Mouse (Mus musculus) cerebellum, adult 2 months (tissue): ENCODE measurements around the gene Olfr507. TPM values are rescaled to one million over a fixed set of nuclear protein-coding genes. Genes with fewer than 3 reads are reported as not detected.

ENCODE experiments used
- DNase-seq, 2 experiments: peaks; one replicate each; pipeline ENCODE4 v3.0.0; 2021
- H3K27ac ChIP-seq: fragments of 200-500 bp; 2 replicates; pipeline ENCODE4 v1.5.1; 2012; ENCODE audit warnings: low read length, control low read depth, inconsistent platforms; ENCODE audit not compliant: insufficient read depth
- H3K27me3 ChIP-seq: fragments of 200-500 bp; 2 replicates; pipeline ENCODE4 v1.6.1; 2012; ENCODE audit warnings: inconsistent platforms, mild to moderate bottlenecking, low read length, moderate library complexity; ENCODE audit not compliant: control insufficient read depth, insufficient read depth
- H3K4me1 ChIP-seq: fragments of 200-500 bp; 2 replicates; pipeline ENCODE4 v1.6.1; 2011; ENCODE audit warnings: low read length; ENCODE audit not compliant: control insufficient read depth, insufficient read depth
- H3K4me3 ChIP-seq: fragments of 200-500 bp; replicated peaks from 2 replicates; pipeline ENCODE3; 2011; ENCODE audit warnings: mild to moderate bottlenecking, low read depth, low read length, control low read depth; ENCODE audit not compliant: insufficient read depth
- CTCF ChIP-seq: fragments of 200-500 bp; IDR thresholded peaks from 2 replicates; pipeline ENCODE4 v1.5.1; 2011; ENCODE audit warnings: low read depth, mild to moderate bottlenecking, control low read depth, low read length, moderate library complexity, borderline replicate concordance; ENCODE audit not compliant: insufficient read depth
- POLR2A ChIP-seq: fragments of 200-500 bp; IDR thresholded peaks from 2 replicates; pipeline ENCODE4 v1.6.1; 2011; ENCODE audit warnings: low read length, control low read depth, borderline replicate concordance; ENCODE audit not compliant: insufficient read depth
- WGBS: fragments of 180-500 bp; shearing (Covaris S2); methylation state at CpG from one replicate; pipeline ENCODE4 v1.1.7; 2018; 5-methylcytosine and 5-hydroxymethylcytosine counted together
- polyA plus RNA-seq: library from polyadenylated mRNA; depleted of rRNA; stranded (reverse); fragments of >200 nt; gene quantifications from 2 replicates; pipeline ENCODE4 v1.2.3, GENCODE M21; 2012; rRNA removed

The Olfr507 gene
- polyA plus RNA-seq, 1 experiment, result not detected

DNA sequence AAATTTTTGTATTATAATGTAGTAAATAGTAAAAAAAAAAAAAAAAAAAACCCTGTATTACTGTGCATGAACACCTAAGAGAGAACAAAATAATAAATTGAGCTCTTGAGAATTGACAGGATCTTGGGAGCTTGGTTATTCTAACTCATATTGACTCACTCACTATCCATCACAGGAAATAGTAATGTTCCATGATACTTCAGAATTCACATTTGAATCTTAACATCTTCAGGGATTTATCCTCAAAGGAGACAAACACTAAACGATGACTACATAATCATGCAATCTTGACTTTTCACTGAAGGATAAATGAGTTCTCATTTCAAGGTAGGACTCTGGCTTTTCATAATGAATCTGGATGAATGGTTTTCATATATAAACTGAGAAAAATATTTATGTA lies 44.5 kb downstream of the Olfr507 start, which contains the start of gene Olfr510:
Gene Olfr510 (plus strand): TSS at position 301 of the 400 bp plus-strand sequence.
- no peak for TF ChIP-seq POLR2A
- no peak for TF ChIP-seq CTCF
- 93% methylated on average over 1 of the region's 1 CpGs for whole genome bisulfite sequencing
- Histone ChIP-seq H3K27me3 (no peaks in the 10 kb centered on the region), H3K27ac (no peak within 1 kb of the TSS), H3K4me1 (no peaks in the 10 kb centered on the region), H3K4me3 (no peak within 1 kb of the TSS)
- no peak for DNase-seq

DNA sequence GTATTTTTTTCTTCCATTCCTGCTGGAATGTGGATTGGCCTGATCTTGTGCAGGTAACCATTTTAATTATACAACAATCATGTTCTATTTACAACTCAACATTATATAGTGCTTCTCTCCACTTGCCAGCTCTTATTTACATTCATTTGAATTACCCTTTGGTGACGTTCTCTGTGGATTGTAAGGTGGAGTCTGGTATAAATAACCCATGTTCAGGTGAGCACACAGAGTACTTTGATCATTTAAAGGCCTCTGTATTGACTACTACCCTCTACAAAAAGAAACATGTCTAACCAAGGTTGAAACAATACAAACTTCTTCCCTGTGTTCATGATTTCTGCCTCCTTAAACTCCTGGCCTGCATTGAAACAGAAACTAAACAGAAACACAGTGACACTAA lies 49.4 kb downstream of the Olfr507 start:
- Histone ChIP-seq H3K4me1 (no peaks in the 10 kb centered on the region), H3K27me3 (no peaks in the 10 kb centered on the region), H3K4me3 (no peak overlapping the region), H3K27ac (no peak overlapping the region)
- DNase-seq, result no peak
- TF ChIP-seq CTCF (no peak), POLR2A (no peak)
- 64% methylated on average over 1 of the region's 1 CpGs for WGBS

Other genes with a start within 250 kb of the Olfr507 start
- not detected in 2 replicates for gene Olfr495, start 228.6 kb upstream of the Olfr507 start, polyA plus RNA-seq
- gene Olfr497, start 201.4 kb upstream of the Olfr507 start, polyA plus RNA-seq, result not detected in 2 replicates
- gene Olfr498, start 156.5 kb upstream of the Olfr507 start, polyA plus RNA-seq, result not detected in 2 replicates
- not detected in 2 replicates for gene Olfr502, start 96.7 kb upstream of the Olfr507 start, polyA plus RNA-seq
- not detected in 2 replicates for gene Olfr503, start 77.3 kb upstream of the Olfr507 start, polyA plus RNA-seq
- not detected in 2 replicates for gene Olfr504, start 56.0 kb upstream of the Olfr507 start, polyA plus RNA-seq
- gene Olfr506, start 11.0 kb upstream of the Olfr507 start, polyA plus RNA-seq, result not detected in 2 replicates
- not detected in 2 replicates for gene Olfr508, start 8.2 kb downstream of the Olfr507 start, polyA plus RNA-seq
- gene Olfr509, start 30.1 kb downstream of the Olfr507 start, polyA plus RNA-seq, result not detected in 2 replicates
- gene Olfr510, start 44.6 kb downstream of the Olfr507 start, polyA plus RNA-seq, result not detected in 2 replicates
- not detected in 2 replicates for gene Olfr512, start 91.5 kb downstream of the Olfr507 start, polyA plus RNA-seq
- not detected in 2 replicates for gene Olfr513, start 129.2 kb downstream of the Olfr507 start, polyA plus RNA-seq
- not detected in 2 replicates for gene Olfr514, start 204.2 kb downstream of the Olfr507 start, polyA plus RNA-seq
- gene Olfr516, start 228.7 kb downstream of the Olfr507 start, polyA plus RNA-seq, result not detected in 2 replicates